Mouse (Mus musculus): Measurements from ENCODE around the gene Creb3l4. TPM values are rescaled to one million over a fixed set of nuclear protein-coding genes. Genes with fewer than 3 reads are reported as not detected.

Creb3l4 gene
- total and polyA plus RNA-seq, 2 experiments from 2014 or later, result 0.21 to 1.4 TPM

DNA sequence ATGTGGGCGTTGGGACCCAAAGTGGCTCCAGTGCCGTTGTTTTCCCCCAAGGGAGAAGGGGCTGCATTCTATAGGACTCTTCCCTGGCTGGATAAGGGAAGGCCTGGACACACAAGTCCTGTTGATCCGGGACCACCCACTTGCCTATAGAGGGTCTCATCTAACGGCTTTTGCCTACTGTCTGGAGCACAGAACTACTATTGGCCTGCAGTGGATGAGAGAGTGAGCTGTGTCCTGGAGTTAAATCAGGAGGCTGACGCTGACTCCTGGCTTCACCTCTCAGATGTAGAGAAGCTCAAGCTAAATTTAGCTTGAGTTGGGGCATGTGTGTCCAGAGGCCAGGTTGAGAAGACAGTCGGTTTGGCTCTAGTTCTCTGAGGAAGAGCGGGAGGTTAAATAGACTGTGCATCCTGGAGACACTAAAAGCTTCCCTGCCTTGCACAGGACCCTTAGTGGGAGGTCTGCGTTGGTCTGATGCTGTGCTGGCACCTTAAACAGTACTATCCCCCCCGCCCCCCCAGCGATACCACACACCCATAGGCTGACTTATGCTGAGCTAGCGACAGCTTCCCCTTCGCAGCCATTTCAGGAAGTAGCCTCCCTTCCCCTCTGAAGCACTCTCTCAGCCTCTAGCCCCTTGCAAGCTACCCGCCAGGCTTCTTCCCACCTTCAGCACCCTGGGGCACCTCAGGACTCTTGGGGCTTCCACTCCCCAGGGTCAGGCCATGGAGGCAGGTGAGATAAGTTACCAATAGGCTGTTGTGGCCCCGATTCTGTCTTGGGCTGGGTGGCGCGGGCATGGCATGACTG lies 22.8 kb upstream of the Creb3l4 start:
- H3K4me3 ChIP-seq (ENCODE audit: low read length), result peak overlapping the region; percentile 68
- H3K9me3 ChIP-seq (ENCODE audit: low read length), result no peaks in the 10 kb centered on the region
- no peaks in the 10 kb centered on the region for H3K27me3 ChIP-seq (ENCODE audit: insufficient read depth, low read length)
- H3K4me2 ChIP-seq (ENCODE audit: low read depth, low read length), result peak overlapping the region; percentile 85
- peak overlapping the region; percentile 80 for H3K9ac ChIP-seq (replicated peaks; ENCODE audit: low read length)
- H3K27ac ChIP-seq, result peak overlapping the region; percentile 94
- TF ChIP-seq CTCF (IDR thresholded peaks at IDR 0.05; ENCODE audit: low read depth), result no peak
- H3K36me3 ChIP-seq (ENCODE audit: insufficient read depth, low read length), result peaks cover 27% of the 10 kb centered on the region
- DNase-seq (ENCODE audit: low spot score), result no peak
- peak; percentile 52 for ATAC-seq
- no peaks in the 10 kb centered on the region for H3K4me1 ChIP-seq (ENCODE audit: insufficient read depth, low read length)
- 23% methylated on average over 15 of the region's 16 CpGs for WGBS

GRCm38 (mm10) chr3:90265034-90265931 lies 22.0 kb upstream of the Creb3l4 start, which contains the start of gene Dennd4b:
Gene Dennd4b, plus strand, starts transcription at chr3:90265185.
- peak; percentile 89 for TF ChIP-seq CTCF (IDR thresholded peaks at IDR 0.05; ENCODE audit: low read depth)
- WGBS, result 2% methylated on average over 54 of the region's 87 CpGs
- H3K27me3 ChIP-seq (ENCODE audit: insufficient read depth, low read length), result no peaks in the 10 kb centered on the region
- ATAC-seq (peak; percentile 85), DNase-seq (ENCODE audit: low spot score) (peak; percentile 87)
- H3K4me2 ChIP-seq (ENCODE audit: low read depth, low read length), result peak within 1 kb of the TSS; percentile 85
- H3K9me3 ChIP-seq (ENCODE audit: low read length), result no peaks in the 10 kb centered on the region
- peaks cover 35% of the 10 kb centered on the region for H3K36me3 ChIP-seq (ENCODE audit: insufficient read depth, low read length)
- H3K4me1 ChIP-seq (ENCODE audit: insufficient read depth, low read length), result no peaks in the 10 kb centered on the region
- peak within 1 kb of the TSS; percentile 94 for H3K27ac ChIP-seq
- peak within 1 kb of the TSS; percentile 68 for H3K4me3 ChIP-seq (ENCODE audit: low read length)
- peak within 1 kb of the TSS; percentile 80 for H3K9ac ChIP-seq (replicated peaks; ENCODE audit: low read length)

- H3K4me2 ChIP-seq (ENCODE audit: low read depth, low read length), result peak overlapping the region; percentile 85
- ATAC-seq, result no peak
- peak overlapping the region; percentile 94 for H3K27ac ChIP-seq
- no peaks in the 10 kb centered on the region for H3K27me3 ChIP-seq (ENCODE audit: insufficient read depth, low read length)
- no peak for DNase-seq (ENCODE audit: low spot score)
- 33% methylated on average over 10 of the region's 10 CpGs for WGBS
- no peaks in the 10 kb centered on the region for H3K9me3 ChIP-seq (ENCODE audit: low read length)
- H3K9ac ChIP-seq (replicated peaks; ENCODE audit: low read length), result peak overlapping the region; percentile 80
- H3K36me3 ChIP-seq (ENCODE audit: insufficient read depth, low read length), result peaks cover 42% of the 10 kb centered on the region
- H3K4me3 ChIP-seq (ENCODE audit: low read length), result peak overlapping the region; percentile 68; the same call in 1 of the 2 replicates
- no peak for TF ChIP-seq CTCF (IDR thresholded peaks at IDR 0.05; ENCODE audit: low read depth)
- H3K4me1 ChIP-seq (ENCODE audit: insufficient read depth, low read length), result no peaks in the 10 kb centered on the region
These were observed 21.3 kb upstream of the Creb3l4 start for GRCm38 (mm10) chr3:90264687-90265033.

DNA sequence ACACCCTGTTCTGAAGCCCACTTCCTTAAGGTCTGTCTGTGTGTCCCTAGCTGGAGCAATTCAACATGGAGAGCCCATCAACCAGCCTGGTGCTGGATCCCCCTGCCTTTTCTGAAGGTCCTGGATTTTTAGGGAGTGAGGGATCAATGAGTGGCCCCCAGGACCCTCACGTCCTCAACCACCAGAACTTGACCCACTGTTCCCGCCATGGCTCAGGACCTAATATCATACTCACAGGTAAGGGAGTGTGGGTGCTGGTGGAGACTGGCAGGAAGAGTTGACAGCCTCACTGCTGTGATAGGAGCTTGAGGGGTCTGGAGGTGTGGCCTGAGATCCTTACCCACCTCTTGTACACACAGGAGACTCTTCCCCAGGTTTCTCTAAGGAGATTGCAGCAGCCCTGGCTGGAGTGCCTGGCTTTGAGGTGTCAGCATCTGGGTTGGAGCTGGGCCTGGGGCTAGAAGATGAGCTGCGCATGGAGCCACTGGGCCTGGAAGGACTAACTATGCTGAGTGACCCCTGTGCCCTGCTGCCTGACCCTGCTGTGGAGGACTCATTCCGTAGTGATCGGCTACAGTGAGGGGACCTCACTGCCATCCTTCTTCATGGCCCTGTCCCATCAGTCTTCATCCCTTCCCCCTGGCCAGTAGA lies 19.9 kb upstream of the Creb3l4 start:
- H3K27ac ChIP-seq, result no peak overlapping the region
- no peaks in the 10 kb centered on the region for H3K27me3 ChIP-seq (ENCODE audit: insufficient read depth, low read length)
- no peaks in the 10 kb centered on the region for H3K4me1 ChIP-seq (ENCODE audit: insufficient read depth, low read length)
- peaks cover 53% of the 10 kb centered on the region for H3K36me3 ChIP-seq (ENCODE audit: insufficient read depth, low read length)
- H3K4me2 ChIP-seq (ENCODE audit: low read depth, low read length), result no peak overlapping the region
- no peaks in the 10 kb centered on the region for H3K9me3 ChIP-seq (ENCODE audit: low read length)
- 92% methylated on average over 5 of the region's 5 CpGs for WGBS
- ATAC-seq (no peak), DNase-seq (ENCODE audit: low spot score) (no peak)
- no peak overlapping the region for H3K4me3 ChIP-seq (ENCODE audit: low read length)
- TF ChIP-seq CTCF (IDR thresholded peaks at IDR 0.05; ENCODE audit: low read depth), result no peak
- H3K9ac ChIP-seq (replicated peaks; ENCODE audit: low read length), result no peak overlapping the region

DNA sequence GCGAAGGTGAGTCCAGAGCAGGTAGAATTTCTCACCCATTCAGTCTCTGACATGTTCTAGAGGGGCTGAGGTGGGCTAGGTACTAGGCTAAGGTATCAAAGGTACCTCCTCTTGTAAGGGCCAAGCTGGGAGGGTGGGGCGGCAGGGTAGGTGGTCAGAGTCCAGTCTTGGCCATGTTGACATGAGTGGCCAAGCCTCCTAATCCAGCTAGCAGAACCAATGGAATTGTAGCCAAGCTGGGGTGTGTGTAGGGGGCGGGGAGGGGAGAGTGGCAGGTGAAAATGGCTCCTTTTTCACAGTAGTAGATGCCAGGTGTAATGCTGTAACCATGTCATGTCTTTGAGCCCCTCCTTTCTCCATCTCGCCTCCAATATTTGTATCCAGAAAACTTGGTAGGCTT lies 15.2 kb upstream of the Creb3l4 start:
- no peak overlapping the region for H3K4me2 ChIP-seq (ENCODE audit: low read depth, low read length)
- no peak overlapping the region for H3K4me3 ChIP-seq (ENCODE audit: low read length)
- H3K9ac ChIP-seq (replicated peaks; ENCODE audit: low read length), result no peak overlapping the region
- TF ChIP-seq CTCF (IDR thresholded peaks at IDR 0.05; ENCODE audit: low read depth), result no peak
- peaks cover 57% of the 10 kb centered on the region for H3K36me3 ChIP-seq (ENCODE audit: insufficient read depth, low read length)
- 94% methylated on average over 4 of the region's 4 CpGs for WGBS
- no peaks in the 10 kb centered on the region for H3K27me3 ChIP-seq (ENCODE audit: insufficient read depth, low read length)
- H3K9me3 ChIP-seq (ENCODE audit: low read length), result no peaks in the 10 kb centered on the region
- H3K27ac ChIP-seq, result no peak overlapping the region
- ATAC-seq, result no peak
- peaks cover 5% of the 10 kb centered on the region for H3K4me1 ChIP-seq (ENCODE audit: insufficient read depth, low read length)
- DNase-seq (ENCODE audit: low spot score), result no peak

DNA sequence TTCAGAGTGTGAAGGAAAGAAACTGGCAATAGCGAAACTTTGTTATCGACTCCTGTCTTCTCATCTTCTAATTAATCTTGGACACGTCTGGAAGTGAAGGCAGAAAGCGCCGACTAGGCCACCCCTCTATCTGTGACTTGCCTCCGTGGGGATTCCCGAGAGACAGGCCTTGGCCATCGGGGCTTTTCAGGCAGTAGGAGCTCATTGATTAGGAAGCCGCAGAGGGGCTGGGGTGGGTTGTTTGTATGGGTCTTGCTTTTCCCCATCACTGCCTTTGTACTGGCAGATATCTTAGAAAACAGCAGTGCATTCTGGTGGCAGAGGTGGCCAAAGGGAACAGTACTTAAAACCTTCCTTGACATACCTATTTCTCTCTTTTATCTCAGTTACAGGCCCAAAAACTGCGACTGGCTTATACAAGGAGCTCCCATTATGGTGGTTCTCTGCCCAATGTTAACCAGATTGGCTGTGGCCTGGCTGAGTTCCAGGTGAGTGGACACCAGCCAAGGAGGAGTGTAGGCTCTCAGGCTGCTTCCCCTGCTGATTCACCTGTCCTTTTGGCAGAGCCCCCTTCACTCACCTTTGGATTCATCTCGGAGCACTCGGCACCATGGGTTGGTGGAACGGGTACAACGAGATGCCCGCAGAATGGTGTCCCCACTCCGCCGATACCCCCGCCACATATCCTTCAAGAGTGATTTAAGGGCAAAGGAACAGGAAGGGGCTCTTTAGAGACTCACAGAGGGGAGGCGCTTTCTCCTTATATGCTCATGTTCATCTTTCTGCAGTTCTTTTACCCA lies 13.6 kb upstream of the Creb3l4 start:
- H3K27ac ChIP-seq, result no peak overlapping the region
- DNase-seq (ENCODE audit: low spot score) (no peak), ATAC-seq (no peak)
- WGBS, result 87% methylated on average over 19 of the region's 19 CpGs
- H3K27me3 ChIP-seq (ENCODE audit: insufficient read depth, low read length), result no peaks in the 10 kb centered on the region
- no peaks in the 10 kb centered on the region for H3K9me3 ChIP-seq (ENCODE audit: low read length)
- peaks cover 42% of the 10 kb centered on the region for H3K36me3 ChIP-seq (ENCODE audit: insufficient read depth, low read length)
- no peak for TF ChIP-seq CTCF (IDR thresholded peaks at IDR 0.05; ENCODE audit: low read depth)
- no peak overlapping the region for H3K4me2 ChIP-seq (ENCODE audit: low read depth, low read length)
- peaks cover 5% of the 10 kb centered on the region for H3K4me1 ChIP-seq (ENCODE audit: insufficient read depth, low read length)
- no peak overlapping the region for H3K9ac ChIP-seq (replicated peaks; ENCODE audit: low read length)
- H3K4me3 ChIP-seq (ENCODE audit: low read length), result no peak overlapping the region

All from hindbrain, postnatal 0 days (tissue).